22 mouse cellular contexts compared by ENCODE assay signal in genomic region chr17:56374851-56375250, GRCm38 (mm10). TPM values are rescaled to one million over a fixed set of nuclear protein-coding genes. Genes with fewer than 3 reads are reported as not detected.
DNase-seq lines count a peak whose midpoint lies in the region; ATAC-seq lines count a peak whose summit lies in the region.
"Had no signal": no experiment of that assay in that cellular context is flagged by ENCODE, and none has a peak within 500 bp of the region (broad histone marks: within the 10 kb centered on the region; RNA-seq: fewer than 3 reads in every experiment).

No protein-coding gene starts in this region.

- intact Hi-C loops in heart, postnatal 25 days (cut with DNase I), result no loop called here

- peak overlapping the region; percentile 86 for H3K27ac ChIP-seq in neural tube, embryonic 13.5 days (replicated peaks)
- H3K27ac ChIP-seq in neural tube, embryonic 15.5 days (replicated peaks), result no peak overlapping the region
- H3K27ac ChIP-seq: embryonic facial prominence, embryonic 12.5 days; intestine, embryonic 15.5 days had no signal

- H3K9ac ChIP-seq in neural tube, embryonic 13.5 days, result 0 out of 2 replicates have a peak overlapping the region, but pooled peaks have one; percentile 2
- no peak overlapping the region for H3K9ac ChIP-seq in neural tube, embryonic 15.5 days (replicated peaks)
- H3K9ac ChIP-seq: embryonic facial prominence, embryonic 12.5 days; heart, embryonic 12.5 days; intestine, embryonic 15.5 days; midbrain, embryonic 15.5 days had no signal

- peak; percentile 43 to 55 for DNase-seq in heart, adult 18-20 months
- no peak for DNase-seq in heart, postnatal 25 days (ENCODE audit: low spot score)
- DNase-seq in layer of hippocampus, adult 11-12 months (ENCODE audit: low spot score), result peak; percentile 46
- no peak for DNase-seq in layer of hippocampus, adult 9-10 months (ENCODE audit: low spot score)
- DNase-seq in skeletal muscle tissue, adult 2 months (ENCODE audit: low read depth, low spot score), result peak; percentile 65
- DNase-seq in adrenal gland, adult 8-10 months, result no peak
- DNase-seq: adrenal gland, adult 2 months; cerebellum, adult 9-10 months; kidney, adult 9 months; kidney, postnatal 25 days; layer of hippocampus, postnatal 36 days; liver; right cerebral cortex, postnatal 14 days had no signal

- H3K36me3 ChIP-seq in neural tube, embryonic 13.5 days, result peaks cover 90% of the 10 kb centered on the region
- H3K36me3 ChIP-seq in neural tube, embryonic 15.5 days, result peaks cover 73% of the 10 kb centered on the region

- WGBS in neural tube, embryonic 13.5 days, result 82% methylated on average over 1 of the region's 1 CpGs
- 93% methylated on average over 1 of the region's 1 CpGs for WGBS in neural tube, embryonic 15.5 days

- no peaks in the 10 kb centered on the region for H3K27me3 ChIP-seq in neural tube, embryonic 13.5 days
- H3K27me3 ChIP-seq in neural tube, embryonic 15.5 days (replicated peaks), result no peaks in the 10 kb centered on the region
- H3K27me3 ChIP-seq: embryonic facial prominence, embryonic 12.5 days; heart, embryonic 12.5 days; intestine, embryonic 15.5 days; midbrain, embryonic 15.5 days had no signal

- H3K4me2 ChIP-seq in neural tube, embryonic 13.5 days, result no peak overlapping the region
- H3K4me2 ChIP-seq in neural tube, embryonic 15.5 days, result no peak overlapping the region
- H3K4me2 ChIP-seq: embryonic facial prominence, embryonic 12.5 days; heart, embryonic 12.5 days; intestine, embryonic 15.5 days; midbrain, embryonic 15.5 days had no signal

- H3K9me3 ChIP-seq in neural tube, embryonic 13.5 days, result no peaks in the 10 kb centered on the region
- H3K9me3 ChIP-seq in neural tube, embryonic 15.5 days (replicated peaks), result no peaks in the 10 kb centered on the region
- H3K9me3 ChIP-seq: embryonic facial prominence, embryonic 12.5 days; heart, embryonic 12.5 days; intestine, embryonic 15.5 days; midbrain, embryonic 15.5 days had no signal

- ATAC-seq in neural tube, embryonic 13.5 days (ENCODE audit: low read depth), result no peak
- no peak for ATAC-seq in neural tube, embryonic 15.5 days (ENCODE audit: low FRiP score)
- ATAC-seq: forebrain, embryonic 16.5 days; intestine, embryonic 15.5 days; midbrain, embryonic 15.5 days had no signal

- no peak overlapping the region for H3K4me3 ChIP-seq in neural tube, embryonic 13.5 days
- no peak overlapping the region for H3K4me3 ChIP-seq in neural tube, embryonic 15.5 days (replicated peaks)
- H3K4me3 ChIP-seq: embryonic facial prominence, embryonic 12.5 days; erythroblast, embryonic 14.5 days; heart, embryonic 12.5 days; intestine, embryonic 15.5 days; midbrain, embryonic 15.5 days; myocyte had no signal

- H3K4me1 ChIP-seq in neural tube, embryonic 13.5 days (replicated peaks), result peaks cover 62% of the 10 kb centered on the region
- H3K4me1 ChIP-seq in neural tube, embryonic 15.5 days, result peaks cover 58% of the 10 kb centered on the region
- H3K4me1 ChIP-seq: embryonic facial prominence, embryonic 12.5 days; intestine, embryonic 15.5 days had no signal

RNA-seq across cellular contexts. Expression of gene Kdm4b, which starts 49.0 kb away (rescaled TPM):
- total RNA-seq in heart, adult 18-20 months (2021), result 10 to 100 TPM; 29.6 to 30.3 TPM
- 10 to 100 TPM; 37.9 to 38.1 TPM for total RNA-seq in heart, postnatal 25 days (2021)
- 72.1 and 77.9 TPM in 2 replicates for polyA plus RNA-seq in neural tube, embryonic 13.5 days (2015; fragmentation: Nextera tagmentation; extraction: Ambion mirVana)
- 59.1 and 65.2 TPM in 2 replicates for polyA plus RNA-seq in neural tube, embryonic 15.5 days (2015; fragmentation: Nextera tagmentation; extraction: Ambion mirVana)
- 10 to 100 TPM; 36.7 to 54.1 (median 47.4) TPM for total RNA-seq in adrenal gland, adult 8-10 months (2022)

Comparison
In these comparisons a context has a peak if more than half of its experiments do, and no peak if none do; other contexts are left out.
1. DNase-seq: peak in heart, adult 18-20 months (2 of 2), layer of hippocampus, adult 11-12 months (single experiment) and skeletal muscle tissue, adult 2 months (single experiment); none in heart, postnatal 25 days (single experiment), layer of hippocampus, adult 9-10 months (single experiment) and adrenal gland, adult 8-10 months (single experiment).